Mouse (Mus musculus) small intestine, adult 2 months (tissue): ENCODE measurements at regions not wholly inside any gene's neighbourhood (a gene's known extent, or its start where the extent isn't known, plus 50 kb on each side); places are given as distances from the start of the nearest gene placed in this dataset.

Experiments used
- CTCF ChIP-seq: fragments of 200-500 bp; IDR thresholded peaks from 2 replicates; pipeline ENCODE4 v1.5.1; 2012; ENCODE audit warnings: low read depth, mild to moderate bottlenecking, control low read depth, inconsistent platforms, low read length, moderate library complexity, mixed read lengths; ENCODE audit not compliant: insufficient replicate concordance, insufficient read length; ENCODE audit errors: extremely low read depth
- POLR2A ChIP-seq: fragments of 200-500 bp; IDR thresholded peaks from 2 replicates; pipeline ENCODE4 v1.6.1; 2012; ENCODE audit warnings: low read depth, mild to moderate bottlenecking, control low read depth, inconsistent platforms, low read length, moderate library complexity

- TF ChIP-seq CTCF = no peak
- TF ChIP-seq POLR2A = no peak
Measured at GRCm38 (mm10) chr6:99857411-99857810, 131.2 kb upstream of the Prok2 start.
